Comparison of ENCODE assay signal across 8 mouse cellular contexts in genomic region chr6:108184847-108185684, GRCm38 (mm10). TPM values are rescaled to one million over a fixed set of nuclear protein-coding genes. Genes with fewer than 3 reads are reported as not detected.
DNase-seq lines count a peak whose midpoint lies in the region; ATAC-seq and TF ChIP-seq lines count a peak whose summit lies in the region.

Sumf1 (minus strand) TSS chr6:108185582.

- no peak for TF ChIP-seq CTCF in kidney, adult 2 months (conservative IDR thresholded peaks at IDR 0.05; ENCODE audit: insufficient read depth, insufficient read length, low read depth, low read length)
- no peak for TF ChIP-seq CTCF in spleen, adult 2 months (IDR thresholded peaks at IDR 0.05; ENCODE audit: extremely low read depth, insufficient read depth, insufficient read length, insufficient replicate concordance)

- WGBS in embryonic facial prominence, embryonic 13.5 days: 4% methylated on average over 49 of the region's 49 CpGs
- 4% methylated on average over 49 of the region's 49 CpGs for WGBS in kidney, adult 2 months
- 4% methylated on average over 49 of the region's 49 CpGs for WGBS in limb, embryonic 12.5 days
- whole genome bisulfite sequencing in midbrain, embryonic 15.5 days: 5% methylated on average over 49 of the region's 49 CpGs
- 5% methylated on average over 49 of the region's 49 CpGs for WGBS in spleen, adult 2 months

- H3K4me2 ChIP-seq in embryonic facial prominence, embryonic 13.5 days: peak within 1 kb of the TSS; percentile 87
- H3K4me2 ChIP-seq in limb, embryonic 12.5 days: peak within 1 kb of the TSS; percentile 92
- H3K4me2 ChIP-seq in midbrain, embryonic 15.5 days: peak within 1 kb of the TSS; percentile 77

- no peaks in the 10 kb centered on the region for H3K27me3 ChIP-seq in embryonic facial prominence, embryonic 13.5 days
- no peaks in the 10 kb centered on the region for H3K27me3 ChIP-seq in kidney, adult 2 months (replicated peaks; ENCODE audit: control insufficient read depth, insufficient read depth, low read length)
- no peaks in the 10 kb centered on the region for H3K27me3 ChIP-seq in limb, embryonic 12.5 days
- peaks cover 6% of the 10 kb centered on the region; the same call in 1 of the 2 replicates for H3K27me3 ChIP-seq in midbrain, embryonic 15.5 days (replicated peaks)
- no peaks in the 10 kb centered on the region for H3K27me3 ChIP-seq in spleen, adult 2 months (ENCODE audit: control insufficient read depth, insufficient read depth, low read length)

- DNase-seq in 3134 (ENCODE audit: extremely low read depth, insufficient read length, low spot score): peak; percentile 86
- peak; percentile 94 for DNase-seq in adrenal gland, postnatal 36 days
- peak; percentile 92 to 95 for DNase-seq in heart, adult 18-20 months
- peak; percentile 96 for DNase-seq in kidney, adult 2 months
- DNase-seq in spleen, adult 2 months (ENCODE audit: low read depth in 1 of 2, low spot score in 2 of 2): peak; percentile 76 to 91

- no peak within 1 kb of the TSS for H3K27ac ChIP-seq in embryonic facial prominence, embryonic 13.5 days
- H3K27ac ChIP-seq in kidney, adult 2 months (ENCODE audit: insufficient read depth, low read depth, low read length): peak within 1 kb of the TSS; percentile 65; the same call in 1 of the 2 replicates
- H3K27ac ChIP-seq in limb, embryonic 12.5 days: no peak within 1 kb of the TSS
- 0 out of 2 replicates have a peak within 1 kb of the TSS, but pooled peaks have one; percentile 27 for H3K27ac ChIP-seq in midbrain, embryonic 15.5 days
- no peak within 1 kb of the TSS for H3K27ac ChIP-seq in spleen, adult 2 months (ENCODE audit: insufficient read depth, low read length)

- H3K4me3 ChIP-seq in embryonic facial prominence, embryonic 13.5 days: peak within 1 kb of the TSS; percentile 86
- peak within 1 kb of the TSS; percentile 68 for H3K4me3 ChIP-seq in kidney, adult 2 months (ENCODE audit: insufficient read depth, low read depth, low read length)
- peak within 1 kb of the TSS; percentile 87 for H3K4me3 ChIP-seq in limb, embryonic 12.5 days (replicated peaks)
- H3K4me3 ChIP-seq in midbrain, embryonic 15.5 days: peak within 1 kb of the TSS; percentile 60
- peak within 1 kb of the TSS; percentile 93 for H3K4me3 ChIP-seq in spleen, adult 2 months (ENCODE audit: extremely low read depth, insufficient read depth, insufficient read length)

- ATAC-seq in embryonic facial prominence, embryonic 13.5 days (ENCODE audit: insufficient number of reproducible peaks, insufficient read depth, low FRiP score, low TSS enrichment, low read depth): peak; percentile 79; the same call in 1 of the 2 replicates
- ATAC-seq in limb, embryonic 12.5 days (ENCODE audit: insufficient number of reproducible peaks, insufficient read depth, low FRiP score, low TSS enrichment, low read depth): peak; percentile 88
- ATAC-seq in midbrain, embryonic 15.5 days (replicated peaks): peak; percentile 97

- peaks cover 7% of the 10 kb centered on the region for H3K4me1 ChIP-seq in embryonic facial prominence, embryonic 13.5 days
- peaks cover 2% of the 10 kb centered on the region; the same call in 1 of the 2 replicates for H3K4me1 ChIP-seq in kidney, adult 2 months (ENCODE audit: control insufficient read depth, insufficient read depth, low read length)
- peaks cover 9% of the 10 kb centered on the region for H3K4me1 ChIP-seq in limb, embryonic 12.5 days (replicated peaks)
- peaks cover 9% of the 10 kb centered on the region for H3K4me1 ChIP-seq in midbrain, embryonic 15.5 days
- H3K4me1 ChIP-seq in spleen, adult 2 months (ENCODE audit: control insufficient read depth, insufficient read depth, insufficient read length): peaks cover 7% of the 10 kb centered on the region; the same call in 1 of the 2 replicates

- peak; percentile 7 for TF ChIP-seq POLR2A in kidney, adult 2 months (IDR thresholded peaks at IDR 0.05; ENCODE audit: low read depth, low read length)
- peak; percentile 15; the same call in 1 of the 2 replicates for TF ChIP-seq POLR2A in spleen, adult 2 months (IDR thresholded peaks at IDR 0.05; ENCODE audit: low read depth, low read length)

- H3K36me3 ChIP-seq in embryonic facial prominence, embryonic 13.5 days: no peaks in the 10 kb centered on the region
- no peaks in the 10 kb centered on the region for H3K36me3 ChIP-seq in kidney, adult 2 months (ENCODE audit: control insufficient read depth, insufficient read depth, low read length)
- H3K36me3 ChIP-seq in limb, embryonic 12.5 days: no peaks in the 10 kb centered on the region
- no peaks in the 10 kb centered on the region for H3K36me3 ChIP-seq in midbrain, embryonic 15.5 days (replicated peaks)
- H3K36me3 ChIP-seq in spleen, adult 2 months (ENCODE audit: control insufficient read depth, insufficient read depth, low read length): no peaks in the 10 kb centered on the region

- peak within 1 kb of the TSS; percentile 80 for H3K9ac ChIP-seq in embryonic facial prominence, embryonic 13.5 days
- H3K9ac ChIP-seq in limb, embryonic 12.5 days (replicated peaks): peak within 1 kb of the TSS; percentile 71
- H3K9ac ChIP-seq in midbrain, embryonic 15.5 days: peak within 1 kb of the TSS; percentile 53

- H3K9me3 ChIP-seq in embryonic facial prominence, embryonic 13.5 days: no peaks in the 10 kb centered on the region
- no peaks in the 10 kb centered on the region for H3K9me3 ChIP-seq in limb, embryonic 12.5 days
- no peaks in the 10 kb centered on the region for H3K9me3 ChIP-seq in midbrain, embryonic 15.5 days

RNA-seq across cellular contexts. Expression of gene Sumf1, which starts in this region (rescaled TPM):
- 10 to 100 TPM; 34.2 to 40.5 TPM for total RNA-seq in adrenal gland, postnatal 36 days (2021)
- polyA plus RNA-seq in embryonic facial prominence, embryonic 13.5 days (2015; fragmentation: Nextera tagmentation; extraction: Ambion mirVana): 22.3 and 23.2 TPM in 2 replicates
- 10 to 100 TPM; 13.6 to 14.5 TPM for total RNA-seq in heart, adult 18-20 months (2021)
- polyA plus RNA-seq in kidney, adult 2 months (2012; rRNA removed): 37.6 and 46.0 TPM in 2 replicates
- polyA plus RNA-seq in limb, embryonic 12.5 days (2016; fragmentation: Nextera tagmentation; extraction: Ambion mirVana): 18.4 and 18.9 TPM in 2 replicates
- 11.0 and 11.4 TPM in 2 replicates for polyA plus RNA-seq in midbrain, embryonic 15.5 days (2015; fragmentation: Nextera tagmentation; extraction: Ambion mirVana)
- polyA plus RNA-seq in spleen, adult 2 months (2012; rRNA removed): 19.1 and 22.5 TPM in 2 replicates

Comparison
In these comparisons a context has a peak if more than half of its experiments do, and no peak if none do; other contexts are left out.
1. H3K27ac ChIP-seq: peak in kidney, adult 2 months (single experiment) and midbrain, embryonic 15.5 days (single experiment); none in embryonic facial prominence, embryonic 13.5 days (single experiment), limb, embryonic 12.5 days (single experiment) and spleen, adult 2 months (single experiment).
2. Peak in every context shown above with its lines, with median percentiles within 50 percentile points of each other: DNase-seq, ATAC-seq, H3K4me2 ChIP-seq, H3K4me3 ChIP-seq and H3K9ac ChIP-seq.